Mouse (Mus musculus): ENCODE results near the gene Zscan22.

Gene Zscan22

GRCm38 (mm10) chr7:12927693-12928589 lies 30.3 kb downstream of the Zscan22 start:
- no peak for DNase-seq (ENCODE audit: low read depth, low spot score)

GRCm38 (mm10) chr7:12933615-12934140 lies 36.1 kb downstream of the Zscan22 start:
- no peak for DNase-seq (ENCODE audit: low read depth, low spot score)

- DNase-seq (ENCODE audit: low read depth, low spot score) = no peak
These were observed 37.2 kb downstream of the Zscan22 start for GRCm38 (mm10) chr7:12934808-12935207.

GRCm38 (mm10) chr7:12937254-12937803 lies 39.7 kb downstream of the Zscan22 start:
- peak; percentile 24 for DNase-seq (ENCODE audit: low read depth, low spot score)

GRCm38 (mm10) chr7:12940599-12940998 lies 43.0 kb downstream of the Zscan22 start:
- DNase-seq (ENCODE audit: low read depth, low spot score) = no peak

- DNase-seq (ENCODE audit: low read depth, low spot score) = peak; percentile 55
These were observed 45.9 kb downstream of the Zscan22 start for GRCm38 (mm10) chr7:12943488-12943887.

GRCm38 (mm10) chr7:12949032-12949871 lies 51.6 kb downstream of the Zscan22 start:
- DNase-seq (ENCODE audit: low read depth, low spot score) = peak; percentile 99

GRCm38 (mm10) chr7:12949872-12950229 lies 52.2 kb downstream of the Zscan22 start:
- no peak for DNase-seq (ENCODE audit: low read depth, low spot score)

GRCm38 (mm10) chr7:12954896-12955295 lies 57.3 kb downstream of the Zscan22 start:
- no peak for DNase-seq (ENCODE audit: low read depth, low spot score)

GRCm38 (mm10) chr7:12957511-12957910 lies 59.9 kb downstream of the Zscan22 start:
- no peak for DNase-seq (ENCODE audit: low read depth, low spot score)
